Mouse (Mus musculus): ENCODE data around the gene Begain.

DNA sequence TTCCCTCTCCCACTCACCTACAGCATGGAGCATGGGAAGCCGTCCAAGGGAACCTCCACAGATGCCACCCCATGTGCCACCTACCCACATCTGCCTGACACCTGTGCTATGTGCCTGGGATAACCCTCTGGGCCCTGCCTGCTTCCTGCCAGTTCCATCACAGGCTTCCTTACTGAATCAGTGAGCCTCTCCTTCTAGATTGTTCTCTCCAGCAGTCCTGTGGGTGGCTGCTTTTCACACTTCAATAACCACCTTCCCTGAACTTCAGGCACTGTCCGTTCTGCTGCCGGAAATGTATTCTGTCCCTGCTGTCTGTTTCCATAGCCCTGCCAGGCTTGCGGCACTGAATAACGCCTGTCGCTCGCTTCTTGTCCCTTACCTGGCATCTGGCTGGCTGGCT, 22.4 kb downstream of the Begain start:
- TF ChIP-seq CTCF (IDR thresholded peaks at IDR 0.05; ENCODE audit: low read depth) (no peak), EP300 (IDR thresholded peaks at IDR 0.05; ENCODE audit: low read depth) (no peak)

Data from liver, embryonic 14.5 days (tissue).